Mouse (Mus musculus) frontal cortex, postnatal 36 days (tissue): Measurements from ENCODE around the gene Armh1.
"Not testable (repeated sequence)": the region's sequence is repeated elsewhere in the genome, so short reads cannot be mapped to it uniquely, and the experiment has no call there.

Source experiments
- DNase-seq, 2 experiments: peaks; one replicate each; pipeline ENCODE4 v3.0.0; 2022; ENCODE audit warnings: low spot score in 2 of 2

The Armh1 gene

DNA sequence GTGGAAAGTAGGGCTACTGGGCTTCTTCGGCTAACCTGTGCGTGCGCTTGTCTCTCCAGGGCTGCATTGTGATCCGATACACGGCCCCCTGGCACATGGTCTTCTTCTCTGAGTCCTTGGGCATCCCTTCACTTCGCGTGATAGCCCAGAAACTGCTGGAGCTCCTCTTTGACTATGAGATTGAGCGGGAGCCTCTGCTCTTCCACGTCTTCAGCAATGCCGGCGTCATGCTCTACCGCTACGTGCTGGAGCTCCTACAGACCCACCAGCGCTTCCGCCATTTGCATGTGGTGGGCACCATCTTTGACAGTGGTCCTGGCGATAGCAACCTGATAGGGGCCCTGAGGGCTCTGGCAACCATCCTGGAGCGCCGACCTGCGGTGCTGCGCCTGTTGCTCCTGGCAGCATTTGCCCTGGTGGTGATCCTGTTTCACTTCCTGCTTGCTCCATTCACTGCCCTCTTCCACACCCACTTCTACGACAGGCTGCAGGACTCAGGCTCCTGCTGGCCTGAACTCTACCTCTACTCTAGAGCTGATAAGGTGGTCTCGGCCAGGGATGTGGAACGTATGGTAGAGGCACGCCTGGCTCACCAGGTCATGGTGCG lies 16.0 kb upstream of the Armh1 start:
- no peak for DNase-seq

DNA sequence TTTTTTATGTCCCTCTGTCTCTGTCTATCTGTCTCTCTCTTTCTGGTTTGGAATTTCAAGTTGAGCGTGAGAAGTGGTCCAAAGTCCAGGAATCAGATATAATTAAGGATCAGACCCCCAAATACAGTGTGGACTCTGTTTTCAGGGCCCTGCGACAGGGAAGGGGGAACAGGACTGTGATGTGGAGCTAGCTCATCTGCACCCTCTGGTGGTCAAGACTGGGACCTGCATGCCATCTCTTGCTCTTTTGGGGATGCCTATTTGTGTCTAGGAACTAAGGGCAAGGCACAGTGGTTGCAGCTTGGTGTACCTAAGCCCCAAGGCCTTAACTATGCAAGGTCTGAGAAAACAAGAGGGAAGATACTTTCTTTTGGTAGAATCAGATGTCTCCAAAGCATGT lies 15.4 kb upstream of the Armh1 start:
- DNase-seq, result peak; percentile 83 to 85

DNA sequence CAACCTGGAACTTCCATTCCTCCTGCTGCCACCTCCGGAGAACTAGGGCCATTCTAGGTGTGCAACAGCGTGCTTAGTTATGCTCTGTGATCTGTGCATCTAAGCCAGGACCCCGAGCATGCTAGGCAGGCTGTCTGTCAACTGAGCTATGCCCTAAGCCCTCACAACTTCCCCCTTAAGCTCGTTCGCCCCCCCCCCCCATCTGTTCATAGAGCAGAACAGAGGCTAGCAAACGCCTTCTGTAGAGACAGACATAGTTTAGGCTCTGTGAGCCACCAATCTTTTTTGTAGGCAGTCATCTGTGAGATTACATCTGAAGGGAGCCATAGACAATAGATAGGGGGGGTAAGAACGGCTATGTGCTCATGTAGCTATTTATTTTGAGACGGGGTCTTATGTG lies 11.1 kb upstream of the Armh1 start:
- DNase-seq, result no peak

DNA sequence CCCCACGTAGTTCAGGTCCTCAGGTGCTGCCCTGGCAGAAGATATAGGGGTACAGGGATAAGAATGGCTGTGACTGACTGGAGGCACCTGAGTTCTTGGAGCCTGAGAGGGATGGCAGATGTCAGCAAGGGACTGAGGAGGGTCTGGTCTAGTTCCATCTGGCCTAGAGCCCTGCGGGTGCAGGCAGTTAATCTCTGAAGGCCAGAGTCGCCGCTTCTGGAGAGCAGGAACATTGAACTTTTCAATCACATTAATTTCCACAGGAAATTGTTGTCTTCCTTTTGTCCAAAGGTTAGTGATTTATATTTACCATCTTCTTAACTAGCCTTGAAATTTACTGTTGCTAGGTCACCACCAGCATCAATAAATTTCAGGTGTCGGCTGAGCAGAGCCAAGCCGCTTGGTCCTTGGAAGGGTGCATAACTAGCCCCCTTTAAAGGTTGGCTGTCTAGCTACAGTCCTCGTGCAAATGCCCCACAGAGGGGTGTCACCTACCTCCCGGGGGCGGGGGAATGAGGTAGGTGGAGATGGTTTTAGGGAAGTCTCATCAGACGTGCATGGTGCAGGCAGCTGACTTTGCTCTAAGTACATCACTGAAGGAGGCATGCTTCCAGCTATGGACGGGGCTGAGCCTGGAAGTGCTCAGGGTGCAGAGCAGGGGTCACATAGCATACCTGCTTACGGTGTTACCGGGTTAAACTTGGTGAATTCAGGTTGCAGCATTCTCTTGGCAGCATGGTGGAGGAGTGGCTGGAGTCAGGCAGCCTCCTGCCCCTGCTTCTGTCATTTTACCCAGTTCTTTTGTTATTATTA lies 10.4 kb upstream of the Armh1 start:
- no peak for DNase-seq

DNA sequence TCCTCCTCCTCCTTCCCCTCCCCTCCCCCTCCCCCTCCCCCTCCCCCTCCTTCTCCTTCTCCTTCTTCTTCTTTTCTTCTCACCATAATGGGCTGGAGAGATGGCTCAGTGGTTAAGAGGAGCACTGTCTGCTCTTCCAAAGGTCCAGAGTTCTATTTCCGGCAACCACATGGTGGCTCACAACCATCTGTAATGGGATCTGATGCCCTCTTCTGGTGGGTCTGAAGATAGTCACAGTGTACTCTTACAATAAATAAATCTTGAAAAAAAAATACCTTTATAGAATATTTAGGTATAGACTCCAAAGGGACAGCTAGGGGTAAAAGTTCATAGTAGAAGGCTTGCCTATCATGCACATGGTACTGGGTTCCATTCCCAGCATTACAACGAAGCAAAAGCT lies 9.3 kb upstream of the Armh1 start:
- DNase-seq, result no peak

DNA sequence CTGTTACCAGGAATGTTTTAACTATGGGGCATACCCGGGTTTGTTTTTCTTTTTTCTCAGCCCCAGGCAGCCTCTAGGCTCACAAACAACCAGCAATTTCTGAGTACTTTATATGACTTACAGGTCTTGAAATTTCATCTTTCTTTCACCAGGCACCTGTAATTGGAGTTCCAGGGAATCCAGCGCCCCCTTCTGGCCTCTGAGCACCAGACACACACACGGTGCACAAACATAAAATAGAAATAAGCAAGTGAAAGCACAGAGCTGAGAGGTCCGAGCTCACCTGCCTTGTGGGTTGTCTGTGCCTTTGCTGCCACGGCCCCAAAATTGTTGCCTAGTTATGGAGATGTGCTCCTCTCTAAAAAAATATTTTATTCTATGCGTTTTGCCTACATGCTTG lies 8.0 kb upstream of the Armh1 start:
- not testable (repeated sequence) for DNase-seq

DNA sequence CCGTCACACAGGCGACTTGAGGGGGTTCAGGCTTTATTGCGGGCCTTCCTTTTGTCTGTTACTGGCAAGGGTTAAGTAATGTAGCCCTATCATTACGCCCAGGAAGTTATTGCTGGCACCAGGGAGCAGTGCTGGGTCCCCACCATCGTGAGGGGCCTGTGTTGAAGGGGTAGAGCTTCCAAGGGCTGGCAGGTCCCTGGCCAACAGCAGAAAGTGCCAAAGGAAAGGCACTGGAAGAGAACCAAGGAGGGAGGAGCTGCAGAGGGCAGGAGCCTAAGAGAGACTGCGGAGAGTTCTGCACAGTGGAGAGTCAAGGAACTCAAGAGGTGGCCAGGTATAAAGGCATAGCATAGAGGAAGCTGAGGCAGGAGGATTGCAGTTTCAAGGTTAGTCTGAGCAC lies 2.7 kb upstream of the Armh1 start:
- no peak for DNase-seq

DNA sequence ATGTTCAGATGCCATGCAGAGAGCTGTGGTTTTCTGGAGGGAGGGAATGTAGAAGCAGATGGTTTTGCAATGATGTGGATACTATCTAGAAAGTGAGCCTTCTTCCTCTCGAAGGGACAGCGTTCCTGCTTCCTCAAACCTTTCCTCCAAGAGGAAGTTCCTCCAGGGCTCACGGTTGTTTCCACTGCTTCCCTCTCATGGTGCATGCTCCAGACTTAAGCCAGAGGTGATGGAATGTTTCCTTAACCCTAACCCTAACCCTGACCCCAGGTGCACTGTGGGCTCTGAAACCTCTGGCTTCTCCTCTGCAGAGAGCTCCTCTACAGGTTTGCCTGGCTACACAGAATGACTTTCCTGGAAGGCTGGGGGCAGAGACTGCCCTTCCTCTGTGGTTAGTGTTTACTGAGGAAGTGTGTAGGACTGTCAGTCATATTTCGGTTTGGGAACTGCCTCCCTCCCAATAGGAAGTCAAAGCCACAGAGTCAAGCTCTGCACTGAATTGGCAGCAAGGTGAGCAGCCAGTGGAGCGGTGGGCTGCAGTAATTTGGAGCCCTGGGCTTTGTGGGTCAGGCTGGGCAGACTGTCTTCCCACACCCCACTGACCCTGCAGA lies 2.2 kb upstream of the Armh1 start:
- DNase-seq, result no peak

DNA sequence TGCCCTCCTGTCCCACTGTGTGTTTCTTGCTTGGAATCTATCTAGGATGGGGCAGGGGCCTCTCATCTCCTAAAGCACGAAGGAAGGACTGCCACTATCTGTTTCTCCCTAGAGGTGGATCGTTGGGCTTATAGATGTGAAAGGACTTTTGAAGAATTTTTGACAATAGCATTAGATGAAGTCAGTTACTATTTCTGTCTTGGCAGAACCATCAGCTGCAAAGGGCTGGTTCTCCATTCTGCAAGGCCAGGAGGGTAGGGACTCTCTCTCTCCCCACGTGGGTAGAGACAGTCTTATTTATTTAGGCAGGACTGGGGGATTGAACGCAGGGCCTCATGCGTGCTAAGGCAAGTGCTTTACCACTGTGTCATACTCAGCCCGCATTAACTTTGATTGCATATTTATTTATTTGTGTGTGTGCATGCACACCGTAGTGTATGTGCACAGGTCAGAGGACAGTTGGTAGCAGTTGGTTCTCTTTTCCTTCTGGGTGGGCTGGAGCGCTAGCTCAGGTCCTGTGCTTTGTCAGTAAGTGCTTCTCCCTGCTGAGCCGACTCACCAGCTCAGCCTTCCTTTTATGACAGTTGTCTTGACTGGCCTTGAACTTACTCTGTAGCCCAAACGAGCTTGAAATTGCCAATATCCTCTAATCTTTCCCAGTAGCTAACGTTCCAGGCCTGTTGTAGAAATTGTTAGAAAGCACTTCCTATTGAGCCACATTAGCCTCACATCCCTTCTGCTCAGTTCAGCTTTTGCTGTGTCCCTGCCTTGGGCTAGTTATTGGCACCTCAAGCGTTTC lies 1.5 kb upstream of the Armh1 start:
- DNase-seq, result no peak

DNA sequence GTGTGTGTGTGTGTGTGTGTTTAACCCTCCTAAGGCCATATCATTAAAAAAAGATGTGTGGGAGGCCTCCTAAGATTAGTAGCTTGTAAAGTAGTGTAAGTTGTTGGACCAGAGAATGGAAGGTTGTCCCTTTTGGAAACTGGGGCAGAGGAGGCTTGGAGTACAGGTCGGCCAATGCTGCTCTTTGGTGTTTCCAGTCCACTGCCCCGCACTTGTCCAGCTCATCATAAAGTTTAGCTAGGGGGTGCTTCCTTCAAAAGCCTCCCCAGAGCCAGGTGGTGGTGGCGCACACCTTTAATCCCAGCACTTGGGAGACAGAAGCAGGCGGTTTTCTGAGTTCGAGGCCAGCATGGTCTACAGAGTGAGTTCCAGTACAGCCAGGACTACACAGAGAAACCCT lies 830 bp upstream of the Armh1 start:
- DNase-seq, result no peak

DNA sequence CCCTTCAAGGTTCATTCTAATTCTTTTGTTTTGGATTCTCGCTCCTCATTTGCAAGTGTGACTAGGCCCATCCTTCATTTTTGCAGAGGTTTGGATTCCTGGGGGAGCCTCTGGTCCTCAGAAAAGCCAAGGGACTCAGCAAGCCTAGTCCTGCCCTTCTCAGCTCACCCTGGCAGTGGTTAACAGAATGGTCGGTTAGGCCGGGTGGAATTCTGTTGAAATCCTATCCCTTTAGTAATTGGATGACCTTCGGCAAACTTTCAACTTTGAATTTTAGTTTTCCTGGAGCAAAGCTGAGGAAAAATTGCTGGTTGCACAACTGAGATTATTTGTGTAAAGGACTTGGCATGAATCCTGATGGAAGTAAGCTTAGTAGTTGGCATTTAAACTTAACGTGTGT lies 426 bp upstream of the Armh1 start:
- DNase-seq, result no peak

DNA sequence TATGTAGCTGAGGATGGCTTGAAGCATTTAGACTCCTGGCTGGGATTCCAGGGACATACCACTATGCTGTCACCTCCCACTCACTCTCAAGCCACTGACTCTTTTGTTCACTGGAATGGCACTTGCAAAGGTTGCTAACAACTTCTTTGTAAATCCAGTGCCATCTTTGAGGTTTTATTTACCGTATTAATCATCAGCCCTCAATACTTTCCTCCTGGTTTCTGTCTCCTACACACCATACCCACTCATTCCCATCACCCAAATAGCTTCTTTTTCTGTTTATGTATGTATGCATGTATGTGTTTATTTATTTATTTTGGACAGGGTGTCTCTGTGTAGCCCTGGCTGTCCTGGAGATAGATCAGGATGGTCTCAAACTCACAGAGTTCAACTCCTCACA lies 943 bp downstream of the Armh1 start:
- DNase-seq, result no peak

DNA sequence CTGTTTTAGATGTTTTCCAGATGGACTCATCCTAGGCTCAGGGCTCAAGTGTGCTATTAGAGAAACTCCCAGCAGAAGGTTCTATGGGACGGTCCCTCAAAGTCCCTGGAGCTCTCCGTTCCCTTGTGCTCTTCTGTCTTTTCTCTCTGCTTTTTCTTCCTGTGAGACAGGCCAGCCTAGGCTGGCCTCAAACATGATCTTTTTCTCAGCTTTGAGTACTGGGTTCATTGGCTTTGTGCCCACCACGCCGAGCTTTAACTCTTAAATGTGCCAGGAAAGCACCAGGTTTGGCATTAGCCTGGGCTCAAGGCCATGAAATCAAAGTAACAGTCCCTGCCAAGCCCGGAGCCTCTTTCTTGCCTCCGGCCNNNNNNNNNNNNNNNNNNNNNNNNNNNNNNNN lies 11.1 kb downstream of the Armh1 start:
- DNase-seq, result no peak

DNA sequence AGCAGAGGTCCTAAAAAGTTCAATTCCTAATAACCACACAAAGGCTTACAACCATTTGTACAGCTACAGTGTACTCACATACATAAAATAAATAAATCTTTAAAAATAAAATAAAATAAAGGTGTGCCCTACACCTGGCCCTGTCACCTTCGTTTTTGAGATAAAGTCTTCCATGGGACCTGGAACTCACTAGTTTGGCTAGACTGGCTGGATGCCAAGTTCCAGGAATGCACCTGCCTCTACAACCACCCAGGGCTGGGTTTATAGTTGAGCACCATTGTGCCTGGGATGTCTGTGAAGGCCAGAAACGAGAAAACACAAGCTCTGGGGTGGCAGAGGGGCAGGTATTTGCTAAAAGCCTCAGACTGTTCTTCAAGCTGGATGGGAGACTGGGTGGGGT lies 12.8 kb downstream of the Armh1 start:
- DNase-seq, result no peak

DNA sequence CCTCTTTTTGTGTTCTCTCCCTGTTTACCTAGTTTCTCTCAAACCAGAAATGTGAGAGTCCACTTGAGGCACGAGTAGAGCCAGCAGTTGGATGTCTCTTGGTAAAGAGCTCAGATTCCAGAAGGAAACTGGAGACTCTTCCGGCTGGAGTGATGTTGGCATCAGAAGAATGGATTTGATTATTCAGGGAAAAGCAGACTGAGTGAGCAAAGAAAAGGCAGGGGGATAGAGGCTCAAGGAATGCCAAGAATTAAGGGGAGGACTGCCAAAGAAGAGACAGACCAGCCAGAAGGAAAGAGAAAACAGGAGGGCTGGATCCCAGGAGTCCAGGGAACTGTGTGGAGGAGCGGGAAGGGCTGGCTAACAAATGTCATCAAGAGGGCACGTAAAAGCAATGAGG lies 16.1 kb downstream of the Armh1 start:
- DNase-seq, result no peak

DNA sequence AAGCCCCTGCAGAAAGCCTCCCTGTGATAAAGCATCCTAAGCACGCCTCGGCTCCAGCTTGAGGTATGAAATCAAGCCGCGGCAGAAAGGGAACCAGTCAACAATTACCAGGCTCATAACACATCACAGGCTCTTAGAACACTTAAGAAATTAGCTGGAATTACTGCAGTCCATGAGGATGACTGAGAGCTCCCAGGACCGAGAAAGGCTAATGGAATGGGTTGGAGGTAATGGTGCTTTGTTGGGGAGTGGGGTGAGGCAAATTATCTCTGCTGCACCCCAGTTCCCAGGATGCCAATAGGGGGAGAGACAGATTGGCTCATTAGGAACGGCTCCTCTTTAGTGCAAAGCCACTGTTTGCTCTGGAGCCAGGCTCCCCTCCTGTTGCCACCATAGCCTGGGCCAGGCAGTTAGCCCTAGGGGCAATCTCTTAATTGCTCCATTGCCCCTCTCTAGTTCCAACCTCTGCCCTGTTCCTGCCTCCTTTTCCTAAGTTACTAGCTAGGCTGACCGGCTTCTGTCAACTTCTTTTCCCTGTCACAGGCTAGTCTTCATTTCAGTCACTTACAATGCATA lies 17.7 kb downstream of the Armh1 start:
- no peak for DNase-seq

DNA sequence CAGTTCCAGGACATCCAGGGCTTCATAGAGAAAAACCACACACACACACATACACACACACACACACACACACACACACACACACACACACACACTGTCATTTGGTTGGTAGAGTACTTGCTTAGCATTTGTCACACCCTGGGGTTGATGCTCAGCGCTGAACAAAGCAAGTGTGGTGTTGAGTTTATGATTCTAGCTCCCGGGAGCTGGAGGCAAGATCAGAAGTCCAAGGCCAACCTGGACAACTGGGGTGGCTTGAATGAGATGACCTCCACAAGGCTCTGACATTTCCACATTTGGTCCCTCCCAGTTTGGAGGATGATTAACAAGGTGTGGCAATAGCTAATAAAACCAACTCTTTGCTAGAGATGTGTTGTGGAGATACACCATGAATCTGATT lies 20.7 kb downstream of the Armh1 start:
- DNase-seq, result no peak

DNA sequence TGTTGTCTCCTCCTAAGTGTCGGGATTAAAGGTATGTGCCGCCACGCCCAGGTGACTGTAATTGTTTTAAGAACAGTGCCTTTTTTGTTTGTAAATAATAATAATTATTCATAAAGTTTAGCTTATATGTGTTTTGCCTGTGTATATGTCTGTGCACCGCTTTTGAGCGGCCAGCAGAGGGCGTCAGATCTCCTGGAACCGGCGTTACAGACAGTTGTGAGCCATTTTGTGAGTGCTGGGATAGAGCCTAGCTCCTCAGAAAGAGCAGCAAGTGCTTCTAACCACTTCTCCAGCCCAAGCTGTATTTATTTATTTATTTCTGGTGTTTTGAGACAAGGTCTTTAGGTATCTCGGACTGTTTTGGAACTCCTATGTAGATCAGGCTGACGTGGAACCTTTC lies 21.6 kb downstream of the Armh1 start:
- DNase-seq, result no peak

DNA sequence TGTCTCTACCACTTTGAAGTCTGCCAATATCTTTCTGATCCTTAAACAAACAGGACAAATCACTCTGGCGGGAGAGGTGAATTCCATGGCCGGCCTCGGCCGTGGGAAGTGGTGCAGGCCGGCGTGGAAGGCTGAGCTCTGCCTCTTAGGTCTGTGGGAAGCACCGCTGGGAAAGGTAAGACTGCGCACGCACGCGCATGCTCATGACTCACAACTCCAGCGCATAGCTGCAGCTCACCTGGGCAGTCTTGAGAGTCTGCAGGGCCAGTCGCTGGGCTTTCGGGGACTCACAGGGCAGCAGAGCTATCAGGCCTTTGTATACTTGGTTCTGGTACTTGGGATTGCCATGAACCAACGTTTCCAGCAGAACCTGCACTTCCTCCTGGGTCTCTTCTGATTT lies 22.3 kb downstream of the Armh1 start:
- DNase-seq, result no peak

DNA sequence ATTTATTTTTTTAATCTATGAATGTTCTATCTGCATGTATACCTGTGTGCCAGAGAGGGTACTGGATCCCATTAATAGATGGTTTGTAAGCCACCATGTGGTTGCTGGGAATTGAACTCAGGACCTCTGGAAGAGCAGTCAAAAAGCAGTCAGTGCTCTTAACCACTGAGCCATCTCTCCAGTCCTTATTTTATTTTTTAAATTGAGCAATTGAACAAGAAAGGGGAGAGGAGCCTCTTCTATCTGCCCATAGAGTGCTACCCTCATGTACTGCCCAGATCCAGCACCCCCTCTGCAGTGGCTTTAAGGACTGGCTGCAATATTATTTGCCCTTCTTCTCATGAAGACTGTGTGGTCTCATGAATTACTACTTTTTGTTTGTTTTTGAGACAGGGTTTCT lies 26.7 kb downstream of the Armh1 start:
- DNase-seq, result no peak

DNA sequence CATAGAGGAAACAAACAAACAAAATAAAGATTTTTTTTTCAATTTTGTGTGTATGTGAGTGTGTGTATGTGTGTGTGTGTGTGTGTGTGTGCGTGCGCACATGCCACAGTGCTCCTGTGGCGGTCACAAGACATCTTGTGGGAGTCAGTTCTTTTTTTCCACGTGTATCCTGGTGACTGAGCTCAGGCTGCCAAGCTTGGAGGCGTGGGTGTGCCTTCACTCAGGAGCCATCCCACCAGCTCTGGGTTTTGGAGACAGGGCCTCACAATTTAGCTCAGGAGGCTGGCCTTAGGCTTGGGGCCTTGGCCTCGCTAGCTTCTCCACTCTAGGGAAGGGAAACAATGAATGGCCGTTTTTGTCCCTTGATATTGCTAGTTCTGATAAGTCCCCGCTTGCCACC lies 27.8 kb downstream of the Armh1 start:
- DNase-seq, result no peak

DNA sequence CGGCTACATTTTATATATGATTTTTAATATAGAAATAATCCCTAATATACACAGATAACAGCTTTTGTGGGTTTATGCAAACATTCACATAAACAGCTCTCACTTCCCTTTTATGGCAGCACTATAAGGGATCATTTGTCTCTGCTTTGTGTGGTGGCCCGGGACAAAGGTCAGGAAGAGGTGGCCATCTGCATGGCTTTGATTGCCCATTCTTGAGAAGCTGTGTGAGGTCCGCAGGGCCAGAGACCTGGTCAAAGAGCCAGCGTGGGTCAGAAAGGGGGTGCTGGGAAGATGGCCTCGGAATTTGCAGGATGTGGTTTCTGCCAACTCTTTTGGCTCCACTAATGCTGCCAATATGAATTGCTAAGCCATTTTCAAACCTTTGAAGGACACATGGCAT lies 28.9 kb downstream of the Armh1 start:
- DNase-seq, result no peak
